Mouse (Mus musculus): Measurements from ENCODE around the gene Ifitm2. TPM values are rescaled to one million over a fixed set of nuclear protein-coding genes. Genes with fewer than 3 reads are reported as not detected.
A peak's percentile ranks its signal among the peaks of the same experiment; 100 is the strongest.

Gene Ifitm2
- polyA plus RNA-seq (2016; fragmentation: Nextera tagmentation; extraction: Ambion mirVana): 355 TPM in 2 replicates

DNA sequence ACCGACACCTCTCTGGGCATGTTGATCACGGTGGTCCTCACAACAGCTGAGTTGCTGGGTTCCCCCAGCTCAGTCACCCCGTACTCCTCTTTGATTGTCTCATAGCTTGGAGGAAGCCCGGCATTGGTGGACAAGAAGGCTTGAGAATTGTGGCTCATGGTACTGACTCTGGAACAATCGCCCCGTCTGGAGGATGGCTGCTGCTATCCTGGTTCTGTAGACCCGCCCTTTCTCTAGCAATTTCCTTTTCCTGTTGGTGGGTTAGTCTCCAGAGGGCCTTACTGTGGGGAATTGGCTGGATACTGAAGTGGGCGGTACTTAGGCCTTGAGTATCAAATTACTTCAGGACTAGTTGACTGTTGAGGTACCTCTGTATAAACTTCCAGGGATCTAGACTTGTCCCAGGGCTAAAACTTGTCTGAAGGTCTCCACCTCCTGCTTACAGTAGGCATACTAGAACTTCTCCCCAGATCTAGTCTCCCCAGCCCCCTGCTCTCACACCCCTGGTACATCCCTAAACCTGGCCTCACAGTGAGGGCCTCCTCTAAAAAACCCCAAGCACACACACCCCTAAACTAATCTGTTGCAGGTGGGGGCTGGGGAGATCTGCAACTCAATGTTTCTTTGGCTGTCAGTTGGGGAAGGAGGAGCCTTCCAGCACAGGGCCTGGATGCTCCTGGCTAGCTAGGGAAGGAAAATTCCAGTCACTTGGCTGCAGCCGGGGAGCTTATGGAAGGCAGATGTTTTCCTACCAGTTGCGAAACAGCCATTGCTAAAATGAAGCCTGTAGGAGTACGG lies at the start of gene Ifitm2, which contains the start of gene Gm45717:
TSS of gene Ifitm2 (minus strand) at position 230 of the 798 bp plus-strand sequence.
TSS of gene Gm45717 (minus strand) at position 180 of the 798 bp plus-strand sequence.
- Histone ChIP-seq H3K9ac (peak within 1 kb of the TSS; percentile 59), H3K27me3 (replicated peaks) (no peaks in the 10 kb centered on the region), H3K4me1 (peaks cover 67% of the 10 kb centered on the region), H3K4me3 (peak within 1 kb of the TSS; percentile 57), H3K4me2 (peak within 1 kb of the TSS; percentile 66), H3K9me3 (replicated peaks) (no peaks in the 10 kb centered on the region), H3K27ac (peak within 1 kb of the TSS; percentile 79), H3K36me3 (peaks cover 7% of the 10 kb centered on the region; the same call in 1 of the 2 replicates)
- peak; percentile 71 for ATAC-seq
- WGBS (ENCODE audit: insufficient replicate concordance): 19% methylated on average over 11 of the region's 11 CpGs

GRCm38 (mm10) chr7:141003248-141004010 lies 47.6 kb upstream of the Ifitm2 start:
- no peaks in the 10 kb centered on the region for H3K27me3 ChIP-seq (replicated peaks)
- H3K27ac ChIP-seq: no peak overlapping the region
- no peak overlapping the region for H3K4me3 ChIP-seq
- no peak for ATAC-seq
- WGBS (ENCODE audit: insufficient replicate concordance): 61% methylated on average over 5 of the region's 5 CpGs
- no peaks in the 10 kb centered on the region for H3K36me3 ChIP-seq
- no peak overlapping the region for H3K9ac ChIP-seq
- no peak overlapping the region for H3K4me2 ChIP-seq
- peaks cover 6% of the 10 kb centered on the region for H3K4me1 ChIP-seq
- no peaks in the 10 kb centered on the region for H3K9me3 ChIP-seq (replicated peaks)

- Histone ChIP-seq H3K36me3 (no peaks in the 10 kb centered on the region), H3K4me2 (no peak overlapping the region), H3K9me3 (replicated peaks) (no peaks in the 10 kb centered on the region), H3K4me3 (no peak overlapping the region), H3K27me3 (replicated peaks) (no peaks in the 10 kb centered on the region), H3K27ac (no peak overlapping the region), H3K4me1 (0 out of 2 replicates have a peak, but pooled peaks cover 3% of the 10 kb centered on the region), H3K9ac (no peak overlapping the region)
- no peak for ATAC-seq
- 72% methylated on average over 15 of the region's 15 CpGs for WGBS (ENCODE audit: insufficient replicate concordance)
Observed at GRCm38 (mm10) chr7:141000881-141001708, 45.3 kb upstream of the Ifitm2 start.

- Histone ChIP-seq H3K27ac (no peak overlapping the region), H3K9me3 (replicated peaks) (no peaks in the 10 kb centered on the region), H3K4me1 (0 out of 2 replicates have a peak, but pooled peaks cover 3% of the 10 kb centered on the region), H3K4me2 (no peak overlapping the region), H3K27me3 (replicated peaks) (no peaks in the 10 kb centered on the region), H3K4me3 (no peak overlapping the region), H3K36me3 (no peaks in the 10 kb centered on the region), H3K9ac (no peak overlapping the region)
- ATAC-seq: no peak
- 50% methylated on average over 11 of the region's 11 CpGs for WGBS (ENCODE audit: insufficient replicate concordance)
Observed at GRCm38 (mm10) chr7:140998853-140999700, 43.3 kb upstream of the Ifitm2 start.

DNA sequence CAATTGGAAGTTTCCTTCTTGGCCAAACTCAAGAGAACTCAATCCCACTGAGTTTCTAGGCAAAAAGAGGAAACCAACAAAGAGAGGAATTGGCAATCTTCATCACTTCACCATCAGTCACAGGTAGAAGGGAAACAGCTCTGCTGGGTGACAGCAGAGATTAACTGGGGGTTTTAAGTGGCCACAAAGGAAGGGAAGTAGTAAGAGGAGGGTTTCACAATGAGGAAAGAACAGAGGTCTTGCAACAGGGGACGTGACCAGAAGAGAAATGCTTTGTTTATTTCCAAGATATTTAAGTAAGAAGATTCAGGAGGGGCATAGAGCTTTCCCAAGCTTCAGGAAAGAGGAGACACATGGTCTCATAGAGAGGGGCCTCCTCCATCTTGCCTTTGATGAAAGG lies 42.0 kb upstream of the Ifitm2 start:
- Histone ChIP-seq H3K4me2 (no peak overlapping the region), H3K4me3 (no peak overlapping the region), H3K27me3 (replicated peaks) (no peaks in the 10 kb centered on the region), H3K9me3 (replicated peaks) (no peaks in the 10 kb centered on the region), H3K27ac (no peak overlapping the region), H3K9ac (no peak overlapping the region), H3K4me1 (no peaks in the 10 kb centered on the region), H3K36me3 (no peaks in the 10 kb centered on the region)
- WGBS (ENCODE audit: insufficient replicate concordance): 22% methylated on average over 1 of the region's 1 CpGs
- ATAC-seq: no peak

GRCm38 (mm10) chr7:140991117-140991689 lies 35.4 kb upstream of the Ifitm2 start:
- WGBS (ENCODE audit: insufficient replicate concordance): 33% methylated on average over 14 of the region's 14 CpGs
- peaks cover 5% of the 10 kb centered on the region; the same call in 1 of the 2 replicates for H3K27me3 ChIP-seq (replicated peaks)
- no peak overlapping the region for H3K4me3 ChIP-seq
- H3K4me1 ChIP-seq: peaks cover 15% of the 10 kb centered on the region; the same call in 1 of the 2 replicates
- no peaks in the 10 kb centered on the region for H3K9me3 ChIP-seq (replicated peaks)
- H3K9ac ChIP-seq: no peak overlapping the region
- no peaks in the 10 kb centered on the region for H3K36me3 ChIP-seq
- H3K27ac ChIP-seq: no peak overlapping the region
- ATAC-seq: no peak
- H3K4me2 ChIP-seq: no peak overlapping the region

DNA sequence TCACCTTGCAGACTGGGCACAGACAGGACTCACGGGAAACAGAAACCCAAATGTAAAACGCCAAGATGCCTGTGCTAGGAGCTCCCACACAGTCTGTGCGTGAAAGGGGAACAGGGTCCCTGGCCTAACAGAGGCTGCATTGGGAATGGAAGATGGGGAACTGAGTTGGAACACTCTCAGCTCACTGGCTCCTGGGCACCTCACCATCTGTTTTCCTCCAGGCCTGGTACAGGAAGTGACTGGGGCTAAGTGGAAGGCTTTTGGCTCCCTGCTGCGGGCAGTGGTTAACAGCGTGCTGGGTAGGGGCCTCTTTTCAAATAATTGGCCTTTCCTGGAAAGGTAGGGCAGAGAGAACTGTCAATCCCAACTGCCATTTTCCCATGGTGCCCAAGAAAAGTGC lies 34.8 kb upstream of the Ifitm2 start:
- ATAC-seq: no peak
- Histone ChIP-seq H3K9ac (no peak overlapping the region), H3K27me3 (replicated peaks) (peaks cover 5% of the 10 kb centered on the region; the same call in 1 of the 2 replicates), H3K9me3 (replicated peaks) (no peaks in the 10 kb centered on the region), H3K4me1 (peaks cover 15% of the 10 kb centered on the region; the same call in 1 of the 2 replicates), H3K4me2 (no peak overlapping the region), H3K27ac (no peak overlapping the region), H3K36me3 (no peaks in the 10 kb centered on the region), H3K4me3 (no peak overlapping the region)
- WGBS (ENCODE audit: insufficient replicate concordance): 30% methylated on average over 5 of the region's 5 CpGs

- WGBS (ENCODE audit: insufficient replicate concordance): 35% methylated on average over 6 of the region's 6 CpGs
- H3K4me1 ChIP-seq: peaks cover 15% of the 10 kb centered on the region; the same call in 1 of the 2 replicates
- ATAC-seq: no peak
- H3K4me2 ChIP-seq: no peak overlapping the region
- no peaks in the 10 kb centered on the region for H3K36me3 ChIP-seq
- no peak overlapping the region for H3K9ac ChIP-seq
- H3K27ac ChIP-seq: no peak overlapping the region
- H3K9me3 ChIP-seq (replicated peaks): no peaks in the 10 kb centered on the region
- H3K4me3 ChIP-seq: no peak overlapping the region
- peaks cover 5% of the 10 kb centered on the region; the same call in 1 of the 2 replicates for H3K27me3 ChIP-seq (replicated peaks)
Observed at GRCm38 (mm10) chr7:140990185-140990584, 34.4 kb upstream of the Ifitm2 start.

DNA sequence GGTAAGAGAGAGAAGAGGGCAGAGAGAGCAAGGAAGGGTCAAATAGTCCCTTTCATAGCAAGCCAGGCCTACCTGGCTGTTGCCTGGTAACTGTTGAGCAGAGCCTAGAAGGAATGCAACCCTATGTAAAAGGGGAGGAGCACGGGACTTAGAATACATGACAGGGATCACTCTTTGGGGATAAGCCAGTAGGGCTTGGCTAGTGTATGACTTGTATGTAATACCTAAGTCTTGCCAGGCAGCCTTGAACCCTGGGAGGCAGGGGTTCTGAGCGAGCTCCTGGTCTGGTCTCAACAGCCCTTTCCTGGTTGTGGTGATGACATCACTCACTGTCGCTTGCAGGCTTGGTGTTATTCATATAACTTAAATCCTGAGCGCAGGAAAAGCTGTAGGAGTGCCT lies 33.2 kb upstream of the Ifitm2 start:
- Histone ChIP-seq H3K36me3 (no peaks in the 10 kb centered on the region), H3K4me3 (no peak overlapping the region), H3K4me1 (peaks cover 15% of the 10 kb centered on the region; the same call in 1 of the 2 replicates), H3K27ac (no peak overlapping the region), H3K27me3 (replicated peaks) (peaks cover 5% of the 10 kb centered on the region; the same call in 1 of the 2 replicates), H3K4me2 (no peak overlapping the region), H3K9me3 (replicated peaks) (no peaks in the 10 kb centered on the region), H3K9ac (no peak overlapping the region)
- ATAC-seq: 0 out of 2 replicates have a peak, but pooled peaks have one; percentile 27
- 56% methylated on average over 4 of the region's 4 CpGs for WGBS (ENCODE audit: insufficient replicate concordance)
